Mouse (Mus musculus) CD4-positive naive resting alpha-beta T cell, adult 76 days (primary cell): ENCODE results near the gene Gpr34. TPM values are rescaled to one million over a fixed set of nuclear protein-coding genes. Genes with fewer than 3 reads are reported as not detected.

Source experiments
- total RNA-seq: library from RNA; stranded (reverse); gene quantifications from one replicate; pipeline ENCODE4 v1.2.4, GENCODE M21; 2023

The Gpr34 gene
- 4.3 TPM for total RNA-seq

DNA sequence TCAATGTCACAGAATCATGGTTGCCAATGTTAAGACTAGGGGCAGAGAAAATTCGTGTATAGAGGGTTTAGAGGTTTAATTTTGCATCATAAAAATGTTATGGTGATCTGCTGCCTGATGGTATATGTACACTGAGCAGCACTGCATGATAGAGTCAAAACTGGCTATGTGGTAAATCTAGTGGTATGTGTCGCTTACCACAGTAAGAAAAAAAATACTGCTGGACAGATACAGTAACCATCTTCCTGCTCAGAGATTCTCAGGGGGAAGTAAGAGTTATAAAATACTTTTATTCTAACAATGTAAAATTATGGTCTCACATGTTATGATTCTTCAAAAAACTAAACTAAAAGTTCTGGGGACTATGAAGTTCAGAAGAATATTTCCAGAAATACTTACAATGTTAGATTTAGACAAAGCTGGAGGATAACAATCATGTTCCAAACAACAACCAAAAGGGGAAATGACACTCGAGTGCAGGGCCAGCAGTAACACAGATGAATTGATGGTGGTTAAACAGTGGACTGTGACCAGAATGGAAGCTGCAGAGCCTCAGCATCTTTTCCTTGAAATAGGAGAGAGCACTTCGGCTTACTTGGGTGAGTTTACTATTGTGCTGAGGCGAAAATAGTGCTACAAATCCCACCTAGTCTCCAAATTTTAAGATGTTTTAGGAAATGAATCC lies at the start of gene Gpr34:
TSS of gene Gpr34 (plus strand) at position 491 of the 685 bp plus-strand sequence.

DNA sequence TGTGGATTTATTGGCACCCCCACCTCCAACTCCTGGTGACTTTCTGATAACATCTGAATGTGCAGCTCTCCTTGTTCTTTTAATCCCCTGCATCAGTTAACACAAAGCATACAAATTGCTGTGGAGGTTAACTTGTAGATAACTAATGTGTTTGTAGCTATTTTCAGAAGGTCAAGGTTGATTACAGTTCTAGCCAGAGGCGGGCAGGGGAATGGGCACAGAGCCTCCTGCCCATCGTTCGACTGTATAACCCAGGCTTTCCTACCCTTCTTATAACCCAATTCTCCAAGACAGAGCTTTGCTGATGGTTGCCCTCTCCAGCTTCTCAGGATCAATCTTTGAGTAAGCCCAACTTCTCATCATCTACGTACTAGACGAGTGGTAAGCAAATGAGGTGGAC lies 29.2 kb downstream of the Gpr34 start, which contains the start of gene Gpr82:
TSS of gene Gpr82 (plus strand) at position 301 of the 400 bp plus-strand sequence.

Other genes starting within 250 kb of the Gpr34 start
- 0.12 TPM for gene Nyx, start 166.0 kb upstream of the Gpr34 start, total RNA-seq
- gene Gpr82, start 29.3 kb downstream of the Gpr34 start, total RNA-seq: not detected
- gene Cask, start 219.3 kb downstream of the Gpr34 start, total RNA-seq: 6.0 TPM